Mouse (Mus musculus) liver, adult 2 months (tissue): ENCODE data around the gene Hist1h4a.

Experiments used
- CTCF ChIP-seq: fragments of 200-500 bp; IDR thresholded peaks from 2 replicates; pipeline ENCODE4 v1.5.1; 2011; ENCODE audit warnings: low read depth, low read length, control low read depth
- POLR2A ChIP-seq: fragments of 200-500 bp; IDR thresholded peaks from 2 replicates; pipeline ENCODE4 v1.6.1; 2011; ENCODE audit warnings: low read length, control low read depth; ENCODE audit not compliant: insufficient read depth; ENCODE audit errors: extremely low read depth

GRCm38 (mm10) chr13:23768834-23769397 is 7.9 kb upstream of the Hist1h4a start:
- no peak for TF ChIP-seq CTCF
- TF ChIP-seq POLR2A: no peak
